Mouse (Mus musculus) right cerebral cortex, postnatal 36 days (tissue): ENCODE results near the gene Faap100.

Source experiments
- DNase-seq, 2 experiments: peaks; one replicate each; pipeline ENCODE4 v3.0.0; 2022; ENCODE audit warnings: low spot score in 2 of 2, mixed read lengths in 1 of 2

Faap100 gene

GRCm38 (mm10) chr11:120319310-120319709, 59.3 kb downstream of the Faap100 start:
- no peak for DNase-seq
